Comparison of ENCODE assay signal across 8 mouse cellular contexts in genomic region chr9:21926155-21926554, GRCm38 (mm10). TPM values are rescaled to one million over a fixed set of nuclear protein-coding genes. Genes with fewer than 3 reads are reported as not detected.
DNase-seq lines count a peak whose midpoint lies in the region; ATAC-seq and TF ChIP-seq lines count a peak whose summit lies in the region.

No protein-coding gene starts in this region.

- no peak for ATAC-seq in heart, embryonic 12.5 days (ENCODE audit: insufficient number of reproducible peaks, low FRiP score)
- no peak for ATAC-seq in forebrain, embryonic 15.5 days (replicated peaks)
- ATAC-seq in kidney, postnatal 0 days (replicated peaks; ENCODE audit: low FRiP score, low read depth) = no peak
- no peak for ATAC-seq in activated CD4-positive, CD25-positive, alpha-beta regulatory T cell, adult 4 months

- H3K4me1 ChIP-seq in heart, embryonic 12.5 days (replicated peaks) = peaks cover 40% of the 10 kb centered on the region
- H3K4me1 ChIP-seq in forebrain, embryonic 15.5 days = peaks cover 11% of the 10 kb centered on the region
- 0 out of 2 replicates have a peak, but pooled peaks cover 3% of the 10 kb centered on the region for H3K4me1 ChIP-seq in kidney, postnatal 0 days (replicated peaks; ENCODE audit: insufficient read depth, low read length)

- intact Hi-C loops in heart, postnatal 25 days (cut with DNase I) = no loop called here

- WGBS in heart, embryonic 12.5 days = 58% methylated on average over 6 of the region's 6 CpGs
- 79% methylated on average over 6 of the region's 6 CpGs for WGBS in forebrain, embryonic 15.5 days
- 71% methylated on average over 6 of the region's 6 CpGs for WGBS in kidney, postnatal 0 days
- WGBS in macrophage (ENCODE audit: missing documents) = 66% methylated on average over 6 of the region's 6 CpGs

- no peaks in the 10 kb centered on the region for H3K9me3 ChIP-seq in heart, embryonic 12.5 days (replicated peaks)
- no peaks in the 10 kb centered on the region for H3K9me3 ChIP-seq in forebrain, embryonic 15.5 days
- H3K9me3 ChIP-seq in kidney, postnatal 0 days (replicated peaks; ENCODE audit: low read length) = no peaks in the 10 kb centered on the region

- H3K9ac ChIP-seq in heart, embryonic 12.5 days = peak overlapping the region; percentile 76
- peak overlapping the region; percentile 24; the same call in 1 of the 2 replicates for H3K9ac ChIP-seq in forebrain, embryonic 15.5 days (replicated peaks)
- H3K9ac ChIP-seq in kidney, postnatal 0 days (ENCODE audit: low read depth, low read length) = no peak overlapping the region

- H3K79me2 ChIP-seq in macrophage (ENCODE audit: inconsistent target) = peaks cover 11% of the 10 kb centered on the region; the same call in 1 of the 2 replicates

- H3K4me3 ChIP-seq in heart, embryonic 12.5 days = 0 out of 2 replicates have a peak overlapping the region, but pooled peaks have one; percentile 60
- H3K4me3 ChIP-seq in forebrain, embryonic 15.5 days = peak overlapping the region; percentile 54
- H3K4me3 ChIP-seq in kidney, postnatal 0 days (replicated peaks; ENCODE audit: low read depth, low read length) = 0 out of 2 replicates have a peak overlapping the region, but pooled peaks have one; percentile 54
- peak overlapping the region; percentile 73 for H3K4me3 ChIP-seq in macrophage (ENCODE audit: inconsistent target)

- TF ChIP-seq CTCF in kidney, postnatal 0 days (IDR thresholded peaks at IDR 0.05; ENCODE audit: low read depth) = no peak

- no peak for DNase-seq in heart, postnatal 25 days (ENCODE audit: low spot score)
- no peak for DNase-seq in kidney, postnatal 0 days (ENCODE audit: low spot score)
- DNase-seq in right cerebral cortex, postnatal 4 days = no peak
- no peak for DNase-seq in spleen, postnatal 4 days (ENCODE audit: low spot score in 2 of 2)

- H3K27me3 ChIP-seq in heart, embryonic 12.5 days (replicated peaks) = no peaks in the 10 kb centered on the region
- no peaks in the 10 kb centered on the region for H3K27me3 ChIP-seq in forebrain, embryonic 15.5 days
- no peaks in the 10 kb centered on the region for H3K27me3 ChIP-seq in kidney, postnatal 0 days (ENCODE audit: insufficient read depth, low read length)

- H3K36me3 ChIP-seq in heart, embryonic 12.5 days = no peaks in the 10 kb centered on the region; the same call in 1 of the 2 replicates
- H3K36me3 ChIP-seq in forebrain, embryonic 15.5 days = no peaks in the 10 kb centered on the region
- H3K36me3 ChIP-seq in kidney, postnatal 0 days (ENCODE audit: insufficient read depth, low read length) = no peaks in the 10 kb centered on the region
- no peaks in the 10 kb centered on the region for H3K36me3 ChIP-seq in macrophage (ENCODE audit: inconsistent target)

- H3K4me2 ChIP-seq in heart, embryonic 12.5 days = peak overlapping the region; percentile 76
- H3K4me2 ChIP-seq in forebrain, embryonic 15.5 days (replicated peaks) = peak overlapping the region; percentile 69
- H3K4me2 ChIP-seq in kidney, postnatal 0 days (ENCODE audit: low read length) = peak overlapping the region; percentile 70

- no peak overlapping the region for H3K27ac ChIP-seq in heart, embryonic 12.5 days (ENCODE audit: poor library complexity, severe bottlenecking)
- no peak overlapping the region for H3K27ac ChIP-seq in forebrain, embryonic 15.5 days (replicated peaks)
- peak overlapping the region; percentile 72; the same call in 1 of the 2 replicates for H3K27ac ChIP-seq in kidney, postnatal 0 days
- H3K27ac ChIP-seq in macrophage = peak overlapping the region; percentile 75

RNA-seq across cellular contexts. Expression of gene Ccdc159, which starts 1.1 kb away (rescaled TPM):
- polyA plus RNA-seq in heart, embryonic 12.5 days (2016; fragmentation: Nextera tagmentation; extraction: Ambion mirVana) = 2.7 and 3.8 TPM in 2 replicates
- 1 to 10 TPM; 1.8 to 2.8 TPM for total RNA-seq in heart, postnatal 25 days (2021)
- polyA plus RNA-seq in forebrain, embryonic 15.5 days (2015; fragmentation: Nextera tagmentation; extraction: Ambion mirVana) = 7.5 and 8.8 TPM in 2 replicates
- 1.8 and 2.0 TPM in 2 replicates for polyA plus RNA-seq in kidney, postnatal 0 days (2015; fragmentation: Nextera tagmentation; extraction: Ambion mirVana)
- total RNA-seq in macrophage (2018; cell fraction: chromatin; rRNA removed) = 10 to 100 TPM in 20 of 26 experiments, 1 to 10 TPM in 6; 7.1 to 19.0 (median 12.5) TPM
- total RNA-seq in macrophage (2018; cell fraction: cytosol; rRNA removed) = 1 to 10 TPM in 13 of 26 experiments, under 1 TPM in 13; 0.62 to 1.6 (median 1.0) TPM
- total RNA-seq in macrophage (2018; cell fraction: nucleus; rRNA removed) = 10 to 100 TPM in 1 of 26 experiments, 1 to 10 TPM in 25; 1.4 to 11.4 (median 4.2) TPM
- 0.63 to 1.3 TPM (median 1.1 TPM) in 3 replicates for polyA plus RNA-seq in macrophage (2018)
- not detected for polyA plus RNA-seq in activated CD4-positive, CD25-positive, alpha-beta regulatory T cell, adult 4 months (2017; shearing (Covaris generic))

RNA-seq across cellular contexts. Expression of gene Tmem205, which starts 1.2 kb away (rescaled TPM):
- 38.3 and 38.4 TPM in 2 replicates for polyA plus RNA-seq in heart, embryonic 12.5 days (2016; fragmentation: Nextera tagmentation; extraction: Ambion mirVana)
- 10 to 100 TPM; 39.4 to 46.2 TPM for total RNA-seq in heart, postnatal 25 days (2021)
- polyA plus RNA-seq in forebrain, embryonic 15.5 days (2015; fragmentation: Nextera tagmentation; extraction: Ambion mirVana) = 53.5 and 53.7 TPM in 2 replicates
- polyA plus RNA-seq in kidney, postnatal 0 days (2015; fragmentation: Nextera tagmentation; extraction: Ambion mirVana) = 82.9 and 83.7 TPM in 2 replicates
- 10 to 100 TPM in 13 of 26 experiments, 1 to 10 TPM in 13; 1.2 to 40.1 (median 10.5) TPM for total RNA-seq in macrophage (2018; cell fraction: chromatin; rRNA removed)
- 10 to 100 TPM; 29.1 to 56.4 (median 38.6) TPM for total RNA-seq in macrophage (2018; cell fraction: cytosol; rRNA removed)
- 10 to 100 TPM in 25 of 26 experiments, 1 to 10 TPM in 1; 10.0 to 47.0 (median 18.5) TPM for total RNA-seq in macrophage (2018; cell fraction: nucleus; rRNA removed)
- 14.3 to 71.0 TPM (median 48.2 TPM) in 3 replicates for polyA plus RNA-seq in macrophage (2018)
- polyA plus RNA-seq in activated CD4-positive, CD25-positive, alpha-beta regulatory T cell, adult 4 months (2017; shearing (Covaris generic)) = 1 to 10 TPM; 2.6 to 4.7 TPM

RNA-seq across cellular contexts. Expression of gene Rab3d, which starts 8.2 kb away (rescaled TPM):
- 10.5 and 12.2 TPM in 2 replicates for polyA plus RNA-seq in heart, embryonic 12.5 days (2016; fragmentation: Nextera tagmentation; extraction: Ambion mirVana)
- total RNA-seq in heart, postnatal 25 days (2021) = 10 to 100 TPM in 1 of 2 experiments, 1 to 10 TPM in 1; 9.2 to 12.1 TPM
- 33.3 and 33.8 TPM in 2 replicates for polyA plus RNA-seq in forebrain, embryonic 15.5 days (2015; fragmentation: Nextera tagmentation; extraction: Ambion mirVana)
- polyA plus RNA-seq in kidney, postnatal 0 days (2015; fragmentation: Nextera tagmentation; extraction: Ambion mirVana) = 12.0 and 13.3 TPM in 2 replicates
- total RNA-seq in macrophage (2018; cell fraction: chromatin; rRNA removed) = 10 to 100 TPM in 1 of 26 experiments, 1 to 10 TPM in 18, under 1 TPM in 6, not detected in 1; 0.20 to 11.4 (median 2.0) TPM
- 10 to 100 TPM; 10.6 to 21.1 (median 13.3) TPM for total RNA-seq in macrophage (2018; cell fraction: cytosol; rRNA removed)
- total RNA-seq in macrophage (2018; cell fraction: nucleus; rRNA removed) = 10 to 100 TPM in 4 of 26 experiments, 1 to 10 TPM in 22; 3.3 to 11.7 (median 6.5) TPM
- 12.4 to 19.7 TPM (median 16.8 TPM) in 3 replicates for polyA plus RNA-seq in macrophage (2018)
- 1 to 10 TPM; 5.8 to 7.1 TPM for polyA plus RNA-seq in activated CD4-positive, CD25-positive, alpha-beta regulatory T cell, adult 4 months (2017; shearing (Covaris generic))

RNA-seq across cellular contexts. Expression of gene Plppr2, which starts 10.7 kb away (rescaled TPM):
- 8.2 and 8.4 TPM in 2 replicates for polyA plus RNA-seq in heart, embryonic 12.5 days (2016; fragmentation: Nextera tagmentation; extraction: Ambion mirVana)
- 1 to 10 TPM; 1.5 to 2.0 TPM for total RNA-seq in heart, postnatal 25 days (2021)
- 71.9 and 73.0 TPM in 2 replicates for polyA plus RNA-seq in forebrain, embryonic 15.5 days (2015; fragmentation: Nextera tagmentation; extraction: Ambion mirVana)
- 4.3 and 4.8 TPM in 2 replicates for polyA plus RNA-seq in kidney, postnatal 0 days (2015; fragmentation: Nextera tagmentation; extraction: Ambion mirVana)
- 1 to 10 TPM; 2.5 to 8.0 (median 4.6) TPM for total RNA-seq in macrophage (2018; cell fraction: chromatin; rRNA removed)
- 1 to 10 TPM in 7 of 26 experiments, under 1 TPM in 19; 0.33 to 1.4 (median 0.88) TPM for total RNA-seq in macrophage (2018; cell fraction: cytosol; rRNA removed)
- total RNA-seq in macrophage (2018; cell fraction: nucleus; rRNA removed) = 1 to 10 TPM; 1.8 to 5.5 (median 3.6) TPM
- polyA plus RNA-seq in macrophage (2018) = 0.36 to 1.4 TPM (median 0.91 TPM) in 3 replicates
- polyA plus RNA-seq in activated CD4-positive, CD25-positive, alpha-beta regulatory T cell, adult 4 months (2017; shearing (Covaris generic)) = under 1 TPM; 0.17 to 0.36 TPM

RNA-seq across cellular contexts. Expression of gene Swsap1, which starts 29.4 kb away (rescaled TPM):
- 4.8 and 5.8 TPM in 2 replicates for polyA plus RNA-seq in heart, embryonic 12.5 days (2016; fragmentation: Nextera tagmentation; extraction: Ambion mirVana)
- total RNA-seq in heart, postnatal 25 days (2021) = 1 to 10 TPM; 5.8 to 7.4 TPM
- polyA plus RNA-seq in forebrain, embryonic 15.5 days (2015; fragmentation: Nextera tagmentation; extraction: Ambion mirVana) = 9.3 and 12.1 TPM in 2 replicates
- 7.5 and 8.1 TPM in 2 replicates for polyA plus RNA-seq in kidney, postnatal 0 days (2015; fragmentation: Nextera tagmentation; extraction: Ambion mirVana)
- 1 to 10 TPM in 10 of 26 experiments, under 1 TPM in 5, not detected in 11; 0.40 to 4.0 (median 1.4) TPM for total RNA-seq in macrophage (2018; cell fraction: chromatin; rRNA removed)
- total RNA-seq in macrophage (2018; cell fraction: cytosol; rRNA removed) = 1 to 10 TPM; 1.4 to 7.9 (median 5.2) TPM
- total RNA-seq in macrophage (2018; cell fraction: nucleus; rRNA removed) = 1 to 10 TPM in 19 of 26 experiments, under 1 TPM in 6, not detected in 1; 0.40 to 5.5 (median 1.9) TPM
- polyA plus RNA-seq in macrophage (2018) = 5.2 to 6.3 TPM (median 5.4 TPM) in 3 replicates
- polyA plus RNA-seq in activated CD4-positive, CD25-positive, alpha-beta regulatory T cell, adult 4 months (2017; shearing (Covaris generic)) = 1 to 10 TPM; 2.1 to 3.8 TPM

Comparison
In these comparisons a context has a peak if more than half of its experiments do, and no peak if none do; other contexts are left out.
1. H3K27ac ChIP-seq: peak in kidney, postnatal 0 days (single experiment) and macrophage (single experiment); none in heart, embryonic 12.5 days (single experiment) and forebrain, embryonic 15.5 days (single experiment).
2. Peak in every context shown above with its lines, with median percentiles within 50 percentile points of each other: H3K4me2 ChIP-seq and H3K4me3 ChIP-seq.